Mouse (Mus musculus) ES-Bruce4 (cell line): ENCODE results near the gene B4gat1. TPM values are rescaled to one million over a fixed set of nuclear protein-coding genes. Genes with fewer than 3 reads are reported as not detected.

ENCODE experiments used
- H3K27ac ChIP-seq: 2 replicates; pipeline ENCODE4 v1.5.1; 2012; ENCODE audit warnings: low read length, inconsistent platforms; ENCODE audit not compliant: insufficient read depth
- H3K27me3 ChIP-seq: 2 replicates; pipeline ENCODE4 v1.6.1; 2012; ENCODE audit warnings: mild to moderate bottlenecking, low read length, inconsistent platforms; ENCODE audit not compliant: control insufficient read depth, poor library complexity, insufficient read depth, severe bottlenecking
- H3K36me3 ChIP-seq: 2 replicates; pipeline ENCODE4 v1.6.1; 2012; ENCODE audit warnings: inconsistent platforms, mild to moderate bottlenecking, low read length, moderate library complexity; ENCODE audit not compliant: control insufficient read depth, poor library complexity, insufficient read depth, severe bottlenecking
- H3K4me1 ChIP-seq: one replicate; pipeline ENCODE4 v1.8.1; 2011; ENCODE audit warnings: low read length; ENCODE audit not compliant: control insufficient read depth, insufficient read depth
- H3K4me3 ChIP-seq: 2 replicates; pipeline ENCODE4 v1.5.1; 2011; ENCODE audit warnings: low read depth, mild to moderate bottlenecking, low read length
- H3K9ac ChIP-seq: 2 replicates; pipeline ENCODE4 v1.6.1; 2012; ENCODE audit warnings: low read depth, mild to moderate bottlenecking, inconsistent platforms; ENCODE audit not compliant: poor library complexity, severe bottlenecking
- H3K9me3 ChIP-seq: replicated peaks from 2 replicates; pipeline ENCODE4 v1.6.1; 2012; ENCODE audit warnings: mild to moderate bottlenecking, low read length, inconsistent platforms; ENCODE audit not compliant: control insufficient read depth, poor library complexity, insufficient read depth, severe bottlenecking
- CTCF ChIP-seq: IDR thresholded peaks from one replicate; pipeline ENCODE4 v1.8.1; 2011; ENCODE audit warnings: low read depth, low read length
- EP300 ChIP-seq: IDR thresholded peaks from 2 replicates; pipeline ENCODE4 v1.6.1; 2011; ENCODE audit warnings: low read depth, low read length; ENCODE audit not compliant: insufficient read depth
- POLR2A ChIP-seq: IDR thresholded peaks from one replicate; pipeline ENCODE4 v1.8.1; 2011; ENCODE audit warnings: low read length; ENCODE audit not compliant: insufficient read depth
- polyA plus RNA-seq: library from polyadenylated mRNA; stranded (reverse); fragments of >200 nt; gene quantifications from 2 replicates; pipeline ENCODE4 v1.2.4, GENCODE M21; 2011; ENCODE audit warnings: low read depth; ENCODE audit not compliant: missing spikeins, insufficient read depth, insufficient read length

The B4gat1 gene
- polyA plus RNA-seq, 1 experiment = 8.9 TPM

- Histone ChIP-seq H3K9me3 (no peaks in the 10 kb centered on the region), H3K9ac (no peak overlapping the region), H3K4me1 (peaks cover 1% of the 10 kb centered on the region), H3K4me3 (no peak overlapping the region), H3K36me3 (no peaks in the 10 kb centered on the region), H3K27ac (peak overlapping the region; percentile 20; the same call in 1 of the 2 replicates), H3K27me3 (no peaks in the 10 kb centered on the region)
- TF ChIP-seq POLR2A = no peak
- no peak for TF ChIP-seq EP300
- TF ChIP-seq CTCF = no peak
Measured at GRCm38 (mm10) chr19:5013138-5013537, 25.5 kb upstream of the B4gat1 start.

- H3K9ac ChIP-seq = no peak overlapping the region
- TF ChIP-seq CTCF (peak; percentile 58), POLR2A (no peak)
- H3K36me3 ChIP-seq = no peaks in the 10 kb centered on the region
- no peaks in the 10 kb centered on the region for H3K27me3 ChIP-seq
- no peaks in the 10 kb centered on the region for H3K9me3 ChIP-seq
- H3K4me1 ChIP-seq = peaks cover 1% of the 10 kb centered on the region
- H3K4me3 ChIP-seq = no peak overlapping the region
- H3K27ac ChIP-seq = peak overlapping the region; percentile 44; the same call in 1 of the 2 replicates
Measured at GRCm38 (mm10) chr19:5014961-5015398, 23.6 kb upstream of the B4gat1 start.

- Histone ChIP-seq H3K27ac (peak overlapping the region; percentile 62), H3K36me3 (no peaks in the 10 kb centered on the region), H3K9me3 (no peaks in the 10 kb centered on the region), H3K9ac (peak overlapping the region; percentile 9; the same call in 1 of the 2 replicates), H3K27me3 (no peaks in the 10 kb centered on the region), H3K4me1 (peaks cover 1% of the 10 kb centered on the region), H3K4me3 (no peak overlapping the region)
- TF ChIP-seq EP300 = 0 out of 2 replicates have a peak, but pooled peaks have one; percentile 13
- TF ChIP-seq CTCF = no peak
- no peak for TF ChIP-seq POLR2A
Measured at GRCm38 (mm10) chr19:5016221-5016742, 22.3 kb upstream of the B4gat1 start.

GRCm38 (mm10) chr19:5016782-5017181 is 21.8 kb upstream of the B4gat1 start:
- H3K36me3 ChIP-seq = no peaks in the 10 kb centered on the region
- 0 out of 2 replicates have a peak overlapping the region, but pooled peaks have one; percentile 9 for H3K9ac ChIP-seq
- H3K4me1 ChIP-seq = peaks cover 1% of the 10 kb centered on the region
- no peaks in the 10 kb centered on the region for H3K9me3 ChIP-seq
- no peak overlapping the region for H3K4me3 ChIP-seq
- no peaks in the 10 kb centered on the region for H3K27me3 ChIP-seq
- TF ChIP-seq CTCF (peak; percentile 92), EP300 (no peak)
- H3K27ac ChIP-seq = peak overlapping the region; percentile 62

- Histone ChIP-seq H3K27me3 (no peaks in the 10 kb centered on the region), H3K27ac (no peak overlapping the region), H3K9me3 (no peaks in the 10 kb centered on the region), H3K9ac (no peak overlapping the region), H3K36me3 (no peaks in the 10 kb centered on the region), H3K4me1 (peaks cover 1% of the 10 kb centered on the region), H3K4me3 (no peak overlapping the region)
- no peak for TF ChIP-seq CTCF
- TF ChIP-seq EP300 = no peak
- no peak for TF ChIP-seq POLR2A
Measured at GRCm38 (mm10) chr19:5017611-5018010, 21.0 kb upstream of the B4gat1 start.

GRCm38 (mm10) chr19:5018191-5018590 is 20.4 kb upstream of the B4gat1 start:
- Histone ChIP-seq H3K27me3 (no peaks in the 10 kb centered on the region), H3K9me3 (no peaks in the 10 kb centered on the region), H3K4me1 (peaks cover 1% of the 10 kb centered on the region), H3K4me3 (no peak overlapping the region), H3K9ac (peak overlapping the region; percentile 67), H3K36me3 (no peaks in the 10 kb centered on the region), H3K27ac (0 out of 2 replicates have a peak overlapping the region, but pooled peaks have one; percentile 32)
- TF ChIP-seq POLR2A (no peak), EP300 (no peak), CTCF (no peak)
